Mouse (Mus musculus) C2C12 (cell line): ENCODE data around the gene Fyn. TPM values are rescaled to one million over a fixed set of nuclear protein-coding genes. Genes with fewer than 3 reads are reported as not detected.

Experiments
- H3K27me3 ChIP-seq: one replicate; pipeline ENCODE4 v1.6.1; 2011; ENCODE audit not compliant: control insufficient read depth, insufficient read depth, insufficient read length
- H3K36me3 ChIP-seq: one replicate; pipeline ENCODE4 v1.6.1; 2011; ENCODE audit not compliant: control insufficient read depth, insufficient read depth
- H3K4me3 ChIP-seq: one replicate; pipeline ENCODE4 v1.5.1; 2011; ENCODE audit warnings: mild to moderate bottlenecking, control low read depth; ENCODE audit not compliant: poor library complexity, insufficient read depth, severe bottlenecking
- H3K79me2 ChIP-seq: one replicate; pipeline ENCODE4 v1.6.1; 2011; ENCODE audit not compliant: control insufficient read depth, insufficient read depth
- H3K79me3 ChIP-seq: one replicate; pipeline ENCODE4 v1.6.1; 2011; ENCODE audit warnings: low read depth, control low read depth
- H3ac ChIP-seq: one replicate; pipeline ENCODE3; 2011; ENCODE audit warnings: low read depth; ENCODE audit not compliant: control insufficient read depth, insufficient read length
- CEBPB ChIP-seq: IDR thresholded peaks from one replicate; pipeline ENCODE4 v1.6.1; 2011; ENCODE audit warnings: low read depth, mild to moderate bottlenecking, control low read depth, moderate library complexity
- CTCF ChIP-seq: IDR thresholded peaks from one replicate; pipeline ENCODE4 v1.5.1; 2011; ENCODE audit not compliant: control insufficient read depth, insufficient read depth, insufficient read length
- FOSL1 ChIP-seq: IDR thresholded peaks from one replicate; pipeline ENCODE4 v1.8.0; 2011; ENCODE audit warnings: mild to moderate bottlenecking, low read length; ENCODE audit not compliant: poor library complexity, insufficient read depth, severe bottlenecking
- MAX ChIP-seq: IDR thresholded peaks from one replicate; pipeline ENCODE4 v1.6.1; 2011; ENCODE audit warnings: mild to moderate bottlenecking, control low read depth
- MYOD1 ChIP-seq: IDR thresholded peaks from one replicate; pipeline ENCODE4 v1.6.1; 2011; ENCODE audit warnings: low read depth; ENCODE audit not compliant: control insufficient read depth, insufficient read length
- MYOG ChIP-seq: IDR thresholded peaks from one replicate; pipeline ENCODE4 v1.6.1; 2011; ENCODE audit not compliant: control insufficient read depth, insufficient read length; ENCODE audit errors: extremely low read depth
- USF1 ChIP-seq: IDR thresholded peaks from one replicate; pipeline ENCODE4 v1.6.1; 2011; ENCODE audit warnings: low read depth, mild to moderate bottlenecking, control low read depth, moderate library complexity
- polyA plus RNA-seq: library from polyadenylated mRNA; unstranded; fragments of >200 nt; fragmentation: generic; extraction: Trizol; gene quantifications from one replicate; pipeline ENCODE4 v1.2.1, GENCODE M21; 2012; ENCODE audit warnings: missing spikeins

Gene Fyn
- polyA plus RNA-seq, 1 experiment = 16.1 TPM

DNA sequence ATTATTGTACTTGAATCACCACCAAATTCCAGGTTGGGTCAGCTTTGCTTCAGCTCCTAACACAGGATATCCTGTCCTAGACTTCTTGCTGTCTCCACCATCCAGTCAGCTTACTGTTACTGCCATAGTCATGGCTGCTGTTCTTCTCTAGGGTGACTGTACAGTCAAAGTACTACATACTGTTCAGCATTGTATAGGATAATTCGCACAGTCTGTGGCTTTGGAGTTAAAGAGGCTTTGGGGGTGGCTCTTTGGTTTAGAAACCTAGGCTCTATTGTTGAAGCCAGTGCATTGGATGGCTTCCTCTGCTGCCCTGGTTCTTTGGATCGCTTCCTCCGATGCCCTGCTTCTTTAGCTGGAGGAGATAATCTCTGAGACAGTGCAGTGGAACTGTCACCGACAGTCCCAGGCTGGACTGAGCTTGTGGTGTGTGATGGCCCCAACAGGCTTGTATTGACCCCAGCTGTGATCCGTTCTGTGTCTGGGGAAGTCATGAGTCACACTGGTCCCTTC, 174.7 kb downstream of the Fyn start:
- no peaks in the 10 kb centered on the region for H3K36me3 ChIP-seq
- no peaks in the 10 kb centered on the region for H3K79me3 ChIP-seq

DNA sequence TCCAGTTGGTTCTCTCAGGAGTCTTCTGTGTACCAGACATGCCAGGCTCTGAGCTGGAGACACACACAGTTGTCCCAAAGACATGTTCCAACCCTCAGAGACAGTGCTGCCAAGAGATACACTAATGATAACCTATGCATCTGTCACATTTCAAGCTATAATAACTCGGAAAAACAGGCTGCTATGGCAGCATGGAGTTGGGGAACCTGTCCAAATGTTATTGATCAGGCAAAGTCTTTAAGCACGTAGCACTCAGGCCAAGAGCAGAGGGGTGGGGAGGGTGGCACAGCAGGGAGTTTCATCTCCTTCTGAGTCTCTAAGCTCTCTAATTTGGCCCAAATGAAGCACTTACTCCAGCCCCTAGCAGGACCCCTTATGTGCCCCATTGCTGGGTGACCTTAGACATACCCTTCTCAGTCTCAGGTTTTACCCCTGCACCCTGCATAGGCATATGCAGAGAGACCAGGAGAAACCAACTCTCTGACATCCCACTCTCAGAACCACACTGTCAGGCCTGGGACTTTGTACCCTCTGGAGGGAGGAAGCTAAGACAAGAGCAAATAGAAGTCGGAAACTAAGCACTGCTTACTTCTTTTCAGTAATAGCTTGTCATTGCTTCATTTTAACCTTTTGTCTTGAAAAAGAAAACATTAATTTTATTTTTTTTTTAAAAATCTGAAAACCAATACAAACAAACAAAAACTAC, 178.9 kb downstream of the Fyn start:
- Histone ChIP-seq H3K27me3 (no peaks in the 10 kb centered on the region), H3K79me2 (no peaks in the 10 kb centered on the region), H3K36me3 (no peaks in the 10 kb centered on the region), H3K4me3 (no peak overlapping the region), H3K79me3 (no peaks in the 10 kb centered on the region), H3ac (no peak overlapping the region)
- TF ChIP-seq CTCF (no peak), FOSL1 (no peak), MYOD1 (no peak), MYOG (no peak), CEBPB (no peak), USF1 (no peak), MAX (no peak)

More for the DNA sequence above, 174.7 kb downstream of the Fyn start:
- Histone ChIP-seq H3K4me3 (no peak overlapping the region), H3K27me3 (no peaks in the 10 kb centered on the region), H3ac (no peak overlapping the region), H3K79me2 (no peaks in the 10 kb centered on the region)
- TF ChIP-seq FOSL1 (no peak), MAX (no peak), USF1 (no peak), MYOG (no peak), CTCF (no peak), MYOD1 (no peak), CEBPB (no peak)

DNA sequence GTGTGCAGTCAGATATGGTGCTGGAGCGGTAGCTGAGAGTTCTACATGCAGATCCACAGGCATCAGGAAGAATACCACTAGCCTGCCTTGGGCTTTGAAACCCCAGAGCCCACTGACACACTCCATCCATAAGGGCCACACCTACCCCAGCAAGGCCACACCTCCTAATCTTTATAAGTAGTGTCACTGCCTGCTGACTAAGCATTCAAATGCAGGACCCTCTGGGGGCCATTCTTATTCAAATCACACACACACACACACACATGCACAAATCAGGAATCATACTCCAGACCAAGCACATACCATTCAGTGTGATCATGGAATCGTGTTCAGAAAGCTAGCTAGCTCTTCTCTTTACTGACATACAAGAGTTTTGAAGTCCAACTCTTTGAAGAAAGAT, 182.1 kb downstream of the Fyn start:
- Histone ChIP-seq H3K79me2 (no peaks in the 10 kb centered on the region), H3K36me3 (no peaks in the 10 kb centered on the region), H3K27me3 (no peaks in the 10 kb centered on the region), H3ac (no peak overlapping the region), H3K4me3 (no peak overlapping the region), H3K79me3 (no peaks in the 10 kb centered on the region)
- TF ChIP-seq MAX (no peak), MYOD1 (no peak), CEBPB (no peak), USF1 (no peak), FOSL1 (no peak), MYOG (no peak), CTCF (no peak)

DNA sequence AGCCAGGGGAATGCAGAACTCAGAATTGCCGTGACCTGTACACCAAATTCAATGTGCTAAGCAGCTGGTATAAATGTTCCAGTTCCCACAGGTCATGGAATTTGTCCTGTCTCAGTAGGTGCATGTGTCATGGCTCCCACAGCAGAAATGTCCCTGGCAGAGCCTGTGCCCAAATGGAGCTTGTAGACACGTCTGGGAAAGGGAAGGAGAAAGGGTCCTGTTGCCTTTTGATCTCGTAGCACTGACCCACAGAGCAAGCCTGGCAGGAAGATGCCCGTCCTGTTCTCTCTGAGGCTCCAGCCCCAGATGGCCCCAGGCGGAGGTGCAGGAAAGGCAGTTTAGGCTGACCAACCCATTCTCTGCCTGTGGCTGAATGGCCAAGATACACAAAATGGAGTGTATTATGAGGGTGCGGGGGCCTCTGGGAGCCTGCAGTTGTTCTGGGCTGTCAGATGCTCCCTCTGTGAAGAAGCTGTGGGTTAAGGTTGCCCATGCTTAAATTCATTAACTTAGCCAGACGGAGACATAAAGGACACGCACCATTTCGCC, 183.1 kb downstream of the Fyn start:
- TF ChIP-seq MAX = no peak
- TF ChIP-seq USF1 = no peak
- no peak for TF ChIP-seq CEBPB
- TF ChIP-seq MYOD1 = no peak
- Histone ChIP-seq H3ac (no peak overlapping the region), H3K79me3 (no peaks in the 10 kb centered on the region), H3K79me2 (no peaks in the 10 kb centered on the region), H3K27me3 (no peaks in the 10 kb centered on the region), H3K36me3 (no peaks in the 10 kb centered on the region), H3K4me3 (no peak overlapping the region)

DNA sequence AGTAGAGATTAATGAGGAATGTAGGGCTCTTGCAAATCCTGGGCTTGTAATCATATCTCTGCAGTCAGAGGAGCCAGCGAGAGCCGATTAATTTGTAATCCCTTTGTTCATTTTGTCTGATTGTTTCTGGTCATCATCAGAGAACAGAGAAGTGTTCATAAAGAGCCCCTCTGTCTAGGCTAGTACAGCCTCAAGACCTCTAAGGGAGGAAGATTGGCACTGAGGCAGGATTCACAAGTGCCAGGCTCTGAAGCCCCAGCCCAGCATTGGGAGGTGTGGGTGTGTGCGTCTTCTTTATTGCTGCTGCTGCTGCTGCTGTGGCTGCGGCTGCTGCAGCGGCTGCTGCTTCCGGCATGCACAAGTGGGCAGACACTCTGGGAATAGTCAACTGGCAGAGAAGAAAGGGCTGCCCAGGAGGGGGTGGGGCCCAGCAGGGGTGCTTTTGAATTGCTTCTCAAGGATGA, 183.7 kb downstream of the Fyn start:
- Histone ChIP-seq H3K4me3 (no peak overlapping the region), H3K79me3 (no peaks in the 10 kb centered on the region), H3ac (no peak overlapping the region), H3K36me3 (no peaks in the 10 kb centered on the region), H3K27me3 (no peaks in the 10 kb centered on the region), H3K79me2 (no peaks in the 10 kb centered on the region)
- TF ChIP-seq MYOG (no peak), FOSL1 (no peak), CTCF (no peak), USF1 (no peak), MAX (no peak), CEBPB (no peak), MYOD1 (no peak)

DNA sequence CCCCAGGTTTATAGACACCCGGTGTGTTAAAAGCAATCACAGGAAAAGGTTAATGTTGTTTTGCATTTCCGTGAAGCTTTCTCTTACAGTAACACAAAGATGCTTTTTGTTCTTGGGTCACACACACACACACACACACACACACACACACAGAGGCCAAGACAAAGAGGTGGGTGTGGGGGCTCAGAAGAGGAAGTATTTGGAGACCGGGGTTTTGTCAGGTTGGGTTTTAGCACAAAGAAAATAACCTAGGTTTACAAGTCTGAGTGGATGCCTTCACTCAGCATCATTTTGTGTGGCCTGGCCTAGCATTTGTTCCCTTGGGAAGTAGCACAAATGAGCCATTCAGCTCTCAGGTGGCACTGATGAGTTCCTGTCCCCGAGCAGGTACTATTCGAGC, 184.2 kb downstream of the Fyn start:
- no peaks in the 10 kb centered on the region for H3K79me2 ChIP-seq
- H3K36me3 ChIP-seq = no peaks in the 10 kb centered on the region
- TF ChIP-seq USF1 = no peak
- TF ChIP-seq MYOD1 = no peak
- TF ChIP-seq CEBPB = no peak
- TF ChIP-seq MAX = no peak
- TF ChIP-seq CTCF = no peak
- TF ChIP-seq FOSL1 = no peak
- no peak for TF ChIP-seq MYOG
- H3K79me3 ChIP-seq = no peaks in the 10 kb centered on the region
- H3K27me3 ChIP-seq = no peaks in the 10 kb centered on the region
- no peak overlapping the region for H3K4me3 ChIP-seq
- no peak overlapping the region for H3ac ChIP-seq
